9 mouse cellular contexts compared by ENCODE assay signal in the genomic region with DNA sequence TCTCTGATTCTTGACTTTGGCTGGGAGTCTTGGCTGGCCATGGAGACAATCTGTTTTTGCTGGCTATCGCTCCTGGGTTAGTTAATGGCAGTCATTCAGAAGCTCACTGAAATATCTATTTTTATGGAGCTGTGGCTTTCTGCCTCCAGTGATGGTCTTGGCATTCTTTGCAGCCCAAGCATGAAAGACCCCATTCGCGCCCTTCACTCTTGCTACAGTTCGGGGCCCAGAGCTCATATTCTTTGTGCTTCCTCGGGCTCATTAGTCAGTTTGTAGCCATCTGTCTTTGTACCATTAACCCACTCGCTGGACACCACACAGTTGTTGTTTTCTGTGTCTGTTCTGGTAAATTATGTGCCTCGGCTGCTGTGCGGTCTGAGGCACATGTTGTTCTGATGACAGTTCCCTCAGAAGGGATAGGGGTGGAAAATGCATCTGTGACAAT.
DNase-seq lines count a peak whose midpoint lies in the region; ATAC-seq and TF ChIP-seq lines count a peak whose summit lies in the region.
"Had no signal": no experiment of that assay in that cellular context is flagged by ENCODE, and none has a peak within 500 bp of the region (broad histone marks: within the 10 kb centered on the region; RNA-seq: fewer than 3 reads in every experiment).

No protein-coding gene starts in this region.

- 66% methylated on average over 8 of the region's 8 CpGs for WGBS in lung, embryonic 14.5 days
- WGBS in neural tube, embryonic 15.5 days: 17% methylated on average over 8 of the region's 8 CpGs
- WGBS in intestine, embryonic 16.5 days: 62% methylated on average over 8 of the region's 8 CpGs

- H3K27ac ChIP-seq in lung, embryonic 14.5 days (ENCODE audit: low read depth): no peak overlapping the region
- 0 out of 2 replicates have a peak overlapping the region, but pooled peaks have one; percentile 43 for H3K27ac ChIP-seq in neural tube, embryonic 15.5 days (replicated peaks)
- H3K27ac ChIP-seq in intestine, embryonic 16.5 days (ENCODE audit: low read length): no peak overlapping the region
- H3K27ac ChIP-seq: embryonic facial prominence, embryonic 13.5 days; intestine, embryonic 15.5 days had no signal

- no peaks in the 10 kb centered on the region for H3K9me3 ChIP-seq in lung, embryonic 14.5 days (ENCODE audit: low read depth, low read length)
- no peaks in the 10 kb centered on the region for H3K9me3 ChIP-seq in neural tube, embryonic 15.5 days (replicated peaks)
- no peaks in the 10 kb centered on the region for H3K9me3 ChIP-seq in intestine, embryonic 16.5 days (ENCODE audit: control insufficient read depth, low read length)
- H3K9me3 ChIP-seq: embryonic facial prominence, embryonic 13.5 days; intestine, embryonic 15.5 days had no signal

- no peak for ATAC-seq in lung, embryonic 14.5 days (ENCODE audit: insufficient read depth)
- peak; percentile 81 for ATAC-seq in neural tube, embryonic 15.5 days (ENCODE audit: low FRiP score)
- no peak for ATAC-seq in intestine, embryonic 16.5 days
- ATAC-seq: intestine, embryonic 15.5 days had no signal

- H3K4me1 ChIP-seq in lung, embryonic 14.5 days (ENCODE audit: insufficient read depth): no peaks in the 10 kb centered on the region
- no peaks in the 10 kb centered on the region for H3K4me1 ChIP-seq in neural tube, embryonic 15.5 days
- no peaks in the 10 kb centered on the region for H3K4me1 ChIP-seq in intestine, embryonic 16.5 days (ENCODE audit: control insufficient read depth, insufficient read depth, low read length)

- H3K36me3 ChIP-seq in lung, embryonic 14.5 days (ENCODE audit: insufficient read depth): no peaks in the 10 kb centered on the region
- no peaks in the 10 kb centered on the region for H3K36me3 ChIP-seq in neural tube, embryonic 15.5 days
- no peaks in the 10 kb centered on the region for H3K36me3 ChIP-seq in intestine, embryonic 16.5 days (ENCODE audit: control insufficient read depth, insufficient read depth, low read length)
- H3K36me3 ChIP-seq: embryonic facial prominence, embryonic 13.5 days; intestine, embryonic 15.5 days had no signal

- no peaks in the 10 kb centered on the region for H3K27me3 ChIP-seq in lung, embryonic 14.5 days (ENCODE audit: insufficient read depth, low read length)
- no peaks in the 10 kb centered on the region for H3K27me3 ChIP-seq in neural tube, embryonic 15.5 days (replicated peaks)
- H3K27me3 ChIP-seq in intestine, embryonic 16.5 days (replicated peaks; ENCODE audit: control insufficient read depth, insufficient read depth, low read length): no peaks in the 10 kb centered on the region
- H3K27me3 ChIP-seq: embryonic facial prominence, embryonic 13.5 days; intestine, embryonic 15.5 days had no signal

- H3K4me3 ChIP-seq in lung, embryonic 14.5 days (ENCODE audit: low read depth, low read length): no peak overlapping the region
- H3K4me3 ChIP-seq in neural tube, embryonic 15.5 days (replicated peaks): no peak overlapping the region
- H3K4me3 ChIP-seq in intestine, embryonic 16.5 days (ENCODE audit: low read length): no peak overlapping the region
- H3K4me3 ChIP-seq: embryonic facial prominence, embryonic 13.5 days; intestine, embryonic 15.5 days had no signal

- H3K9ac ChIP-seq in lung, embryonic 14.5 days: no peak overlapping the region
- H3K9ac ChIP-seq in neural tube, embryonic 15.5 days (replicated peaks): no peak overlapping the region
- no peak overlapping the region for H3K9ac ChIP-seq in intestine, embryonic 16.5 days (ENCODE audit: low read depth, low read length)
- H3K9ac ChIP-seq: embryonic facial prominence, embryonic 13.5 days; intestine, embryonic 15.5 days had no signal

- peak; percentile 35 for DNase-seq in lung, embryonic 14.5 days
- DNase-seq in lung, postnatal 36 days: no peak
- peak; percentile 75 to 89 for DNase-seq in cerebellum, postnatal 14 days
- peak; percentile 34 for DNase-seq in heart, postnatal 4 days
- no peak for DNase-seq in adrenal gland, adult (ENCODE audit: inconsistent age in 2 of 2, low spot score in 1 of 2)

- no peak for TF ChIP-seq CTCF in lung, embryonic 14.5 days (IDR thresholded peaks at IDR 0.05; ENCODE audit: low read depth)

- H3K4me2 ChIP-seq in lung, embryonic 14.5 days: no peak overlapping the region
- no peak overlapping the region for H3K4me2 ChIP-seq in neural tube, embryonic 15.5 days
- H3K4me2 ChIP-seq in intestine, embryonic 16.5 days (ENCODE audit: low read depth, low read length): no peak overlapping the region
- H3K4me2 ChIP-seq: embryonic facial prominence, embryonic 13.5 days; intestine, embryonic 15.5 days had no signal

Comparison
In these comparisons a context has a peak if more than half of its experiments do, and no peak if none do; other contexts are left out.
1. DNase-seq: peak in lung, embryonic 14.5 days (single experiment), cerebellum, postnatal 14 days (2 of 2) and heart, postnatal 4 days (single experiment); none in lung, postnatal 36 days (single experiment) and adrenal gland, adult (0 of 2).